Mouse (Mus musculus): Measurements from ENCODE around the gene Inpp5k. TPM values are rescaled to one million over a fixed set of nuclear protein-coding genes. Genes with fewer than 3 reads are reported as not detected.
"Not testable (repeated sequence)": the region's sequence is repeated elsewhere in the genome, so short reads cannot be mapped to it uniquely, and the experiment has no call there.

The Inpp5k gene
- total and polyA plus RNA-seq, 3 experiments = 31.2 to 41.9 (median 35.6) TPM

GRCm38 (mm10) chr11:75598004-75598403 is 32.8 kb upstream of the Inpp5k start:
- Histone ChIP-seq H3K4me1 (ENCODE audit: control insufficient read depth in 1 of 2, insufficient read depth in 2 of 2) (peaks cover 4 to 37% of the 10 kb centered on the region in 2 experiments), H3K27ac (ENCODE audit: insufficient read depth, low read depth) (no peak overlapping the region), H3K36me3 (replicated peaks in 1 of 2; ENCODE audit: control insufficient read depth in 1 of 2, insufficient read depth in 1 of 2, low read length in 1 of 2) (peaks cover 67 to 92% of the 10 kb centered on the region in 2 experiments), H3K9me3 (replicated peaks; ENCODE audit: low read length) (no peaks in the 10 kb centered on the region), H3K9ac (ENCODE audit: insufficient read depth, low read depth) (no peak overlapping the region), H3K4me2 (ENCODE audit: insufficient read depth, low read depth, poor library complexity, severe bottlenecking) (no peak overlapping the region), H3K27me3 (replicated peaks) (no peaks in the 10 kb centered on the region), H3K79me2 (replicated peaks; ENCODE audit: control insufficient read depth, extremely low read depth, insufficient read depth, poor library complexity, severe bottlenecking) (no peaks in the 10 kb centered on the region), H3K4me3 (replicated peaks in 1 of 3; ENCODE audit: low read depth in 2 of 3, low read length in 2 of 3, poor library complexity in 1 of 3) (no peak overlapping the region)
- TF ChIP-seq E2F4 (IDR thresholded peaks at IDR 0.05; ENCODE audit: insufficient replicate concordance, low read depth, low read length) (no peak), MYC (IDR thresholded peaks at IDR 0.05; ENCODE audit: low read depth, low read length) (peak; percentile 34; the same call in 1 of the 2 replicates), CHD2 (IDR thresholded peaks at IDR 0.05; ENCODE audit: low read length) (no peak), RAD21 (IDR thresholded peaks at IDR 0.05; ENCODE audit: low read depth, low read length) (no peak), JUN (IDR thresholded peaks at IDR 0.05; ENCODE audit: insufficient read depth, low read depth, low read length) (peak; percentile 12; the same call in 1 of the 2 replicates), ZKSCAN1 (IDR thresholded peaks at IDR 0.05; ENCODE audit: borderline replicate concordance, low read depth, low read length) (no peak), MEF2A (IDR thresholded peaks at IDR 0.05; ENCODE audit: borderline replicate concordance, low read depth, low read length) (no peak), SIN3A (IDR thresholded peaks at IDR 0.05; ENCODE audit: low read length) (no peak), POLR2AphosphoS2 (IDR thresholded peaks at IDR 0.05; ENCODE audit: low read depth, low read length) (no peak), EP300 (IDR thresholded peaks at IDR 0.05; ENCODE audit: low read length) (peak; percentile 10; the same call in 1 of the 2 replicates), ELF1 (IDR thresholded peaks at IDR 0.05; ENCODE audit: low read depth, low read length) (no peak), IRF4 (IDR thresholded peaks at IDR 0.05; ENCODE audit: low read depth, low read length) (peak; percentile 74), TCF12 (IDR thresholded peaks at IDR 0.05; ENCODE audit: low read depth, low read length) (no peak; the same call in 1 of the 2 replicates)
- in situ Hi-C loops (cut with MboI; ENCODE audit: low pct_ligation_motif_present, low pct_unique_long_range_greater_than_20kb, low sequenced_read_pairs) = no loop called here
- dilution Hi-C loops (cut with MboI; ENCODE audit: extremely low pct_ligation_motif_present, extremely low pct_unique_long_range_greater_than_20kb, low sequenced_read_pairs) = no loop called here
- DNase-seq (ENCODE audit: extremely low read depth) = no peak

- DNase-seq (ENCODE audit: extremely low read depth); H3K27me3 ChIP-seq (replicated peaks); dilution Hi-C loops (cut with MboI; ENCODE audit: extremely low pct_ligation_motif_present, extremely low pct_unique_long_range_greater_than_20kb, low sequenced_read_pairs); H3K4me2 ChIP-seq (ENCODE audit: insufficient read depth, low read depth, poor library complexity, severe bottlenecking); H3K79me2 ChIP-seq (replicated peaks; ENCODE audit: control insufficient read depth, extremely low read depth, insufficient read depth, poor library complexity, severe bottlenecking); H3K9ac ChIP-seq (ENCODE audit: insufficient read depth, low read depth); H3K27ac ChIP-seq (ENCODE audit: insufficient read depth, low read depth); H3K9me3 ChIP-seq (replicated peaks; ENCODE audit: low read length); in situ Hi-C loops (cut with MboI; ENCODE audit: low pct_ligation_motif_present, low pct_unique_long_range_greater_than_20kb, low sequenced_read_pairs); H3K4me3 ChIP-seq (replicated peaks in 1 of 3; ENCODE audit: low read depth in 2 of 3, low read length in 2 of 3, poor library complexity in 1 of 3): not testable (repeated sequence)
- Histone ChIP-seq H3K36me3 (replicated peaks in 1 of 2; ENCODE audit: control insufficient read depth in 1 of 2, insufficient read depth in 1 of 2, low read length in 1 of 2) (peaks cover 68 to 95% of the 10 kb centered on the region in 2 experiments), H3K4me1 (ENCODE audit: control insufficient read depth in 1 of 2, insufficient read depth in 2 of 2) (peaks cover 4 to 32% of the 10 kb centered on the region in 2 experiments)
Measured at GRCm38 (mm10) chr11:75599802-75600201, 31.0 kb upstream of the Inpp5k start.

- in situ Hi-C loops (cut with MboI; ENCODE audit: low pct_ligation_motif_present, low pct_unique_long_range_greater_than_20kb, low sequenced_read_pairs) (no loop called here), dilution Hi-C loops (cut with MboI; ENCODE audit: extremely low pct_ligation_motif_present, extremely low pct_unique_long_range_greater_than_20kb, low sequenced_read_pairs) (no loop called here)
- Histone ChIP-seq H3K36me3 (replicated peaks in 1 of 2; ENCODE audit: control insufficient read depth in 1 of 2, insufficient read depth in 1 of 2, low read length in 1 of 2) (peaks cover 74 to 96% of the 10 kb centered on the region in 2 experiments), H3K4me3 (replicated peaks in 1 of 3; ENCODE audit: low read depth in 2 of 3, low read length in 2 of 3, poor library complexity in 1 of 3) (no peak overlapping the region), H3K9me3 (replicated peaks; ENCODE audit: low read length) (no peaks in the 10 kb centered on the region), H3K4me1 (ENCODE audit: control insufficient read depth in 1 of 2, insufficient read depth in 2 of 2) (peaks cover 0 to 16% of the 10 kb centered on the region in 2 experiments; a peak in 2 of 4 replicates), H3K27me3 (replicated peaks) (no peaks in the 10 kb centered on the region), H3K4me2 (ENCODE audit: insufficient read depth, low read depth, poor library complexity, severe bottlenecking) (no peak overlapping the region), H3K27ac (ENCODE audit: insufficient read depth, low read depth) (no peak overlapping the region), H3K79me2 (replicated peaks; ENCODE audit: control insufficient read depth, extremely low read depth, insufficient read depth, poor library complexity, severe bottlenecking) (no peaks in the 10 kb centered on the region), H3K9ac (ENCODE audit: insufficient read depth, low read depth) (no peak overlapping the region)
- no peak for DNase-seq (ENCODE audit: extremely low read depth)
- TF ChIP-seq CTCF (conservative IDR thresholded peaks at IDR 0.05 in 1 of 2, IDR thresholded peaks at IDR 0.05 in 1 of 2; ENCODE audit: low read depth in 2 of 2, low read length in 2 of 2) (no peak), MXI1 (IDR thresholded peaks at IDR 0.05; ENCODE audit: low read depth, low read length) (no peak), POLR2A (IDR thresholded peaks at IDR 0.05; ENCODE audit: low read depth, low read length) (no peak), GABPA (IDR thresholded peaks at IDR 0.05; ENCODE audit: insufficient replicate concordance, low read depth, low read length) (no peak), MAFK (IDR thresholded peaks at IDR 0.05; ENCODE audit: insufficient replicate concordance, low read length) (no peak), RAD21 (IDR thresholded peaks at IDR 0.05; ENCODE audit: low read depth, low read length) (no peak), CHD2 (IDR thresholded peaks at IDR 0.05; ENCODE audit: low read length) (no peak), MAZ (IDR thresholded peaks at IDR 0.05; ENCODE audit: low read depth, low read length) (no peak), RCOR1 (conservative IDR thresholded peaks at IDR 0.05; ENCODE audit: low read depth, low read length) (no peak), ZKSCAN1 (IDR thresholded peaks at IDR 0.05; ENCODE audit: borderline replicate concordance, low read depth, low read length) (no peak), MEF2A (IDR thresholded peaks at IDR 0.05; ENCODE audit: borderline replicate concordance, low read depth, low read length) (no peak), MAX (IDR thresholded peaks at IDR 0.05; ENCODE audit: low read length) (no peak), JUND (conservative IDR thresholded peaks at IDR 0.05; ENCODE audit: low read depth, low read length) (no peak), ZMIZ1 (IDR thresholded peaks at IDR 0.05; ENCODE audit: low read depth, low read length) (no peak)
Measured at GRCm38 (mm10) chr11:75604826-75605225, 26.0 kb upstream of the Inpp5k start.

All from CH12.LX (cell line).